Mouse (Mus musculus) myocyte (in vitro differentiated cells): ENCODE measurements around the gene Prcp.

Experiments
- POLR2A ChIP-seq: IDR thresholded peaks from one replicate; pipeline ENCODE4 v1.6.1; 2011; ENCODE audit warnings: low read depth, mild to moderate bottlenecking, control low read depth, moderate library complexity; ENCODE audit not compliant: insufficient read length
- USF1 ChIP-seq: IDR thresholded peaks from one replicate; pipeline ENCODE4 v1.6.1; 2011; ENCODE audit warnings: low read depth, mild to moderate bottlenecking, control low read depth, moderate library complexity

GRCm38 (mm10) chr7:92836447-92836846 is 37.8 kb upstream of the Prcp start:
- TF ChIP-seq USF1 (no peak), POLR2A (no peak)
